Mouse (Mus musculus): ENCODE measurements around the gene Scd2. TPM values are rescaled to one million over a fixed set of nuclear protein-coding genes. Genes with fewer than 3 reads are reported as not detected.

The Scd2 gene
- polyA plus RNA-seq, 1 experiment from 2014 or later: 249 TPM

Small RNA genes within 50 kb of the gene (microRNA-seq; reads per million reads assigned to microRNA genes)
- not detected for gene Mir5114

Other genes starting within 250 kb of the Scd2 start
- 18.4 and 20.1 TPM in 2 replicates for gene Erlin1, start 223.9 kb upstream of the Scd2 start, polyA plus RNA-seq (2015; fragmentation: Nextera tagmentation; extraction: Ambion mirVana)
- gene Chuk, start 186.2 kb upstream of the Scd2 start, polyA plus RNA-seq (2015; fragmentation: Nextera tagmentation; extraction: Ambion mirVana): 65.7 and 67.5 TPM in 2 replicates
- 31.4 and 32.3 TPM in 2 replicates for gene Cwf19l1, start 157.8 kb upstream of the Scd2 start, polyA plus RNA-seq (2015; fragmentation: Nextera tagmentation; extraction: Ambion mirVana)
- gene Bloc1s2, start 147.2 kb upstream of the Scd2 start, polyA plus RNA-seq (2015; fragmentation: Nextera tagmentation; extraction: Ambion mirVana): 167 and 169 TPM in 2 replicates
- gene Pkd2l1, start 101.2 kb upstream of the Scd2 start, polyA plus RNA-seq (2015; fragmentation: Nextera tagmentation; extraction: Ambion mirVana): 0.13 and 0.34 TPM in 2 replicates
- gene Scd3, start 90.4 kb upstream of the Scd2 start, polyA plus RNA-seq (2015; fragmentation: Nextera tagmentation; extraction: Ambion mirVana): 3.5 and 4.4 TPM in 2 replicates
- gene Scd4, start 39.4 kb downstream of the Scd2 start, polyA plus RNA-seq (2015; fragmentation: Nextera tagmentation; extraction: Ambion mirVana): 0.09 and 0.19 TPM in 2 replicates
- 4.2 and 4.4 TPM in 2 replicates for gene Scd1, start 114.2 kb downstream of the Scd2 start, polyA plus RNA-seq (2015; fragmentation: Nextera tagmentation; extraction: Ambion mirVana)
- 0.43 and 0.78 TPM in 2 replicates for gene Wnt8b, start 199.8 kb downstream of the Scd2 start, polyA plus RNA-seq (2015; fragmentation: Nextera tagmentation; extraction: Ambion mirVana)

Measured in hindbrain, embryonic 13.5 days (tissue).